Mouse (Mus musculus) hindbrain, embryonic 12.5 days (tissue): ENCODE measurements around the gene Aif1. TPM values are rescaled to one million over a fixed set of nuclear protein-coding genes. Genes with fewer than 3 reads are reported as not detected.

ENCODE experiments used
- ATAC-seq: fragments of 200-750 bp; cut with Nextera tagmentation; 2 replicates; pipeline ENCODE4 v1.8.0; 2017; ENCODE audit warnings: moderate TSS enrichment; ENCODE audit not compliant: low FRiP score
- H3K27ac ChIP-seq: fragments of 300-500 bp; sonication (generic); 2 replicates; pipeline ENCODE4 v1.5.1; 2016; ENCODE audit warnings: mild to moderate bottlenecking
- H3K27me3 ChIP-seq: fragments of 300-500 bp; sonication (generic); 2 replicates; pipeline ENCODE4 v1.6.1; 2016; ENCODE audit warnings: mild to moderate bottlenecking
- H3K36me3 ChIP-seq: fragments of 300-500 bp; sonication (generic); 2 replicates; pipeline ENCODE4 v1.6.1; 2016; ENCODE audit warnings: mild to moderate bottlenecking
- H3K4me1 ChIP-seq: fragments of 300-500 bp; sonication (generic); 2 replicates; pipeline ENCODE4 v1.6.1; 2016
- H3K4me2 ChIP-seq: fragments of 300-500 bp; sonication (generic); replicated peaks from 2 replicates; pipeline ENCODE4 v1.6.1; 2016; ENCODE audit warnings: mild to moderate bottlenecking
- H3K4me3 ChIP-seq: fragments of 300-500 bp; sonication (generic); 2 replicates; pipeline ENCODE4 v1.5.1; 2016; ENCODE audit warnings: mild to moderate bottlenecking
- H3K9ac ChIP-seq: fragments of 300-500 bp; sonication (generic); 2 replicates; pipeline ENCODE4 v1.6.1; 2016; ENCODE audit warnings: mild to moderate bottlenecking, moderate library complexity
- H3K9me3 ChIP-seq: fragments of 300-500 bp; sonication (generic); replicated peaks from 2 replicates; pipeline ENCODE4 v1.6.1; 2016; ENCODE audit warnings: mild to moderate bottlenecking
- WGBS: fragments of 180-500 bp; shearing (Covaris S2); methylation state at CpG from one replicate; pipeline ENCODE4 v1.1.7; 2016; 5-methylcytosine and 5-hydroxymethylcytosine counted together
- polyA plus RNA-seq: library from polyadenylated mRNA; unstranded; fragments of >200 nt; fragmentation: Nextera tagmentation; extraction: Ambion mirVana; gene quantifications from 2 replicates; pipeline ENCODE4 v1.2.1, GENCODE M21; 2016

Gene Aif1
- polyA plus RNA-seq, 1 experiment from 2014 or later, result 7.9 TPM

- H3K27ac ChIP-seq, result no peak within 1 kb of the TSS
- WGBS, result 27% methylated on average over 20 of the region's 20 CpGs
- no peak for ATAC-seq
- H3K4me1 ChIP-seq, result no peaks in the 10 kb centered on the region
- H3K36me3 ChIP-seq, result no peaks in the 10 kb centered on the region
- peaks cover 45% of the 10 kb centered on the region for H3K27me3 ChIP-seq
- H3K9me3 ChIP-seq, result no peaks in the 10 kb centered on the region
- H3K9ac ChIP-seq, result 0 out of 2 replicates have a peak within 1 kb of the TSS, but pooled peaks have one; percentile 18
- H3K4me2 ChIP-seq, result no peak within 1 kb of the TSS
- H3K4me3 ChIP-seq, result no peak within 1 kb of the TSS
Observed at GRCm38 (mm10) chr17:35204494-35205379, 28.9 kb upstream of the Aif1 start, which contains the start of gene Lta. Lta (minus strand) TSS chr17:35205351.

- ATAC-seq, result no peak
- no peaks in the 10 kb centered on the region for H3K4me1 ChIP-seq
- no peaks in the 10 kb centered on the region for H3K9me3 ChIP-seq
- H3K4me3 ChIP-seq, result no peak overlapping the region
- H3K27me3 ChIP-seq, result peaks cover 56% of the 10 kb centered on the region
- no peak overlapping the region for H3K9ac ChIP-seq
- H3K36me3 ChIP-seq, result no peaks in the 10 kb centered on the region
- 82% methylated on average over 4 of the region's 4 CpGs for WGBS
- no peak overlapping the region for H3K4me2 ChIP-seq
- H3K27ac ChIP-seq, result no peak overlapping the region
Observed at GRCm38 (mm10) chr17:35202442-35202841, 26.6 kb upstream of the Aif1 start.

GRCm38 (mm10) chr17:35201787-35202186 is 25.9 kb upstream of the Aif1 start, which contains the start of gene Tnf:
Tnf (minus strand) TSS chr17:35202007.
- H3K4me1 ChIP-seq, result no peaks in the 10 kb centered on the region
- H3K4me2 ChIP-seq, result no peak within 1 kb of the TSS
- ATAC-seq, result no peak
- 45% methylated on average over 13 of the region's 13 CpGs for WGBS
- peaks cover 61% of the 10 kb centered on the region for H3K27me3 ChIP-seq
- no peak within 1 kb of the TSS for H3K9ac ChIP-seq
- H3K4me3 ChIP-seq, result no peak within 1 kb of the TSS
- H3K36me3 ChIP-seq, result no peaks in the 10 kb centered on the region
- no peaks in the 10 kb centered on the region for H3K9me3 ChIP-seq
- no peak within 1 kb of the TSS for H3K27ac ChIP-seq

- H3K9ac ChIP-seq, result no peak overlapping the region
- H3K4me3 ChIP-seq, result no peak overlapping the region
- H3K4me2 ChIP-seq, result no peak overlapping the region
- H3K4me1 ChIP-seq, result peaks cover 2% of the 10 kb centered on the region; the same call in 1 of the 2 replicates
- H3K9me3 ChIP-seq, result no peaks in the 10 kb centered on the region
- no peaks in the 10 kb centered on the region for H3K36me3 ChIP-seq
- 77% methylated on average over 11 of the region's 11 CpGs for WGBS
- ATAC-seq, result no peak
- H3K27ac ChIP-seq, result no peak overlapping the region
- H3K27me3 ChIP-seq, result peaks cover 68% of the 10 kb centered on the region
Observed at GRCm38 (mm10) chr17:35201128-35201527, 25.3 kb upstream of the Aif1 start.

- no peak for ATAC-seq
- Histone ChIP-seq H3K27me3 (peaks cover 75% of the 10 kb centered on the region), H3K36me3 (no peaks in the 10 kb centered on the region), H3K9ac (no peak overlapping the region), H3K4me1 (peaks cover 9% of the 10 kb centered on the region), H3K27ac (no peak overlapping the region), H3K9me3 (no peaks in the 10 kb centered on the region), H3K4me2 (no peak overlapping the region), H3K4me3 (no peak overlapping the region)
- WGBS, result 91% methylated on average over 11 of the region's 11 CpGs
Observed at GRCm38 (mm10) chr17:35200398-35200797, 24.5 kb upstream of the Aif1 start.

- no peak overlapping the region for H3K27ac ChIP-seq
- no peaks in the 10 kb centered on the region for H3K9me3 ChIP-seq
- H3K4me1 ChIP-seq, result peaks cover 18% of the 10 kb centered on the region
- H3K9ac ChIP-seq, result no peak overlapping the region
- no peak for ATAC-seq
- H3K27me3 ChIP-seq, result peaks cover 78% of the 10 kb centered on the region
- no peak overlapping the region for H3K4me3 ChIP-seq
- H3K4me2 ChIP-seq, result no peak overlapping the region
- no peaks in the 10 kb centered on the region for H3K36me3 ChIP-seq
- WGBS, result 31% methylated on average over 8 of the region's 8 CpGs
Observed at GRCm38 (mm10) chr17:35198946-35199345, 23.1 kb upstream of the Aif1 start.

GRCm38 (mm10) chr17:35198029-35198428 is 22.2 kb upstream of the Aif1 start:
- H3K27ac ChIP-seq, result no peak overlapping the region
- H3K27me3 ChIP-seq, result peaks cover 74% of the 10 kb centered on the region
- peaks cover 18% of the 10 kb centered on the region for H3K4me1 ChIP-seq
- no peak overlapping the region for H3K4me3 ChIP-seq
- no peaks in the 10 kb centered on the region for H3K36me3 ChIP-seq
- ATAC-seq, result no peak
- no peaks in the 10 kb centered on the region for H3K9me3 ChIP-seq
- 64% methylated on average over 7 of the region's 7 CpGs for WGBS
- no peak overlapping the region for H3K9ac ChIP-seq
- no peak overlapping the region for H3K4me2 ChIP-seq

- WGBS, result 45% methylated on average over 5 of the region's 6 CpGs
- no peak overlapping the region for H3K4me3 ChIP-seq
- H3K36me3 ChIP-seq, result no peaks in the 10 kb centered on the region
- peaks cover 18% of the 10 kb centered on the region for H3K4me1 ChIP-seq
- H3K4me2 ChIP-seq, result no peak overlapping the region
- H3K9ac ChIP-seq, result no peak overlapping the region
- no peak overlapping the region for H3K27ac ChIP-seq
- peaks cover 70% of the 10 kb centered on the region for H3K27me3 ChIP-seq
- no peaks in the 10 kb centered on the region for H3K9me3 ChIP-seq
- ATAC-seq, result no peak
Observed at GRCm38 (mm10) chr17:35197126-35197525, 21.3 kb upstream of the Aif1 start.

GRCm38 (mm10) chr17:35196321-35196641 is 20.4 kb upstream of the Aif1 start:
- 31% methylated on average over 9 of the region's 9 CpGs for WGBS
- H3K4me2 ChIP-seq, result peak overlapping the region; percentile 60

GRCm38 (mm10) chr17:35195631-35196320 is 19.9 kb upstream of the Aif1 start:
- Histone ChIP-seq H3K4me1 (peaks cover 18% of the 10 kb centered on the region), H3K9ac (peak overlapping the region; percentile 42), H3K27ac (no peak overlapping the region), H3K4me2 (peak overlapping the region; percentile 60), H3K4me3 (peak overlapping the region; percentile 35), H3K9me3 (no peaks in the 10 kb centered on the region), H3K27me3 (peaks cover 58% of the 10 kb centered on the region), H3K36me3 (no peaks in the 10 kb centered on the region)
- ATAC-seq, result peak; percentile 64
- WGBS, result 3% methylated on average over 66 of the region's 66 CpGs

More at GRCm38 (mm10) chr17:35196321-35196641, 20.4 kb upstream of the Aif1 start:
- peaks cover 63% of the 10 kb centered on the region for H3K27me3 ChIP-seq
- H3K4me3 ChIP-seq, result peak overlapping the region; percentile 35; the same call in 1 of the 2 replicates
- ATAC-seq, result no peak
- no peak overlapping the region for H3K9ac ChIP-seq
- no peak overlapping the region for H3K27ac ChIP-seq
- H3K9me3 ChIP-seq, result no peaks in the 10 kb centered on the region
- H3K36me3 ChIP-seq, result no peaks in the 10 kb centered on the region
- H3K4me1 ChIP-seq, result peaks cover 18% of the 10 kb centered on the region

GRCm38 (mm10) chr17:35194844-35195630 is 19.2 kb upstream of the Aif1 start:
- no peaks in the 10 kb centered on the region for H3K36me3 ChIP-seq
- no peak overlapping the region for H3K27ac ChIP-seq
- H3K4me1 ChIP-seq, result peaks cover 18% of the 10 kb centered on the region
- no peak overlapping the region for H3K9ac ChIP-seq
- H3K4me3 ChIP-seq, result peak overlapping the region; percentile 35
- no peaks in the 10 kb centered on the region for H3K9me3 ChIP-seq
- peaks cover 52% of the 10 kb centered on the region for H3K27me3 ChIP-seq
- peak overlapping the region; percentile 60 for H3K4me2 ChIP-seq
- ATAC-seq, result peak; percentile 38; the same call in 1 of the 2 replicates
- WGBS, result 42% methylated on average over 19 of the region's 19 CpGs
